Mouse (Mus musculus) heart, embryonic 13.5 days (tissue): ENCODE results near the gene Camk1. TPM values are rescaled to one million over a fixed set of nuclear protein-coding genes. Genes with fewer than 3 reads are reported as not detected.

Experiments
- ATAC-seq: fragments of 200-750 bp; cut with Nextera tagmentation; 2 replicates; pipeline ENCODE4 v1.8.0; 2017; ENCODE audit warnings: moderate TSS enrichment; ENCODE audit not compliant: insufficient number of reproducible peaks, low FRiP score, low TSS enrichment; ENCODE audit errors: extremely low read depth
- H3K27ac ChIP-seq: fragments of 300-500 bp; sonication (generic); replicated peaks from 2 replicates; pipeline ENCODE4 v1.5.1; 2015; ENCODE audit warnings: moderate library complexity, mild to moderate bottlenecking, inconsistent platforms
- H3K27me3 ChIP-seq: fragments of 300-500 bp; sonication (generic); replicated peaks from 2 replicates; pipeline ENCODE4 v1.6.1; 2015; ENCODE audit warnings: mild to moderate bottlenecking, inconsistent platforms
- H3K36me3 ChIP-seq: fragments of 300-500 bp; sonication (generic); 2 replicates; pipeline ENCODE4 v1.6.1; 2015; ENCODE audit warnings: mild to moderate bottlenecking, inconsistent platforms
- H3K4me1 ChIP-seq: fragments of 300-500 bp; sonication (generic); 2 replicates; pipeline ENCODE4 v1.6.1; 2015; ENCODE audit warnings: inconsistent platforms
- H3K4me2 ChIP-seq: fragments of 300-500 bp; sonication (generic); 2 replicates; pipeline ENCODE4 v1.6.1; 2015; ENCODE audit warnings: inconsistent platforms, mild to moderate bottlenecking, moderate library complexity
- H3K4me3 ChIP-seq: fragments of 300-500 bp; sonication (generic); 2 replicates; pipeline ENCODE4 v1.5.1; 2015; ENCODE audit warnings: moderate library complexity, mild to moderate bottlenecking, inconsistent platforms
- H3K9ac ChIP-seq: fragments of 300-500 bp; sonication (generic); 2 replicates; pipeline ENCODE4 v1.6.1; 2015; ENCODE audit warnings: inconsistent platforms, mild to moderate bottlenecking, moderate library complexity
- H3K9me3 ChIP-seq: fragments of 300-500 bp; sonication (generic); 2 replicates; pipeline ENCODE4 v1.6.1; 2016; ENCODE audit warnings: inconsistent platforms
- WGBS: fragments of 180-500 bp; shearing (Covaris S2); methylation state at CpG from one replicate; pipeline ENCODE4 v1.1.7; 2015; ENCODE audit warnings: mixed read lengths; 5-methylcytosine and 5-hydroxymethylcytosine counted together
- polyA plus RNA-seq: library from polyadenylated mRNA; unstranded; fragments of >200 nt; fragmentation: Nextera tagmentation; extraction: Ambion mirVana; gene quantifications from 2 replicates; pipeline ENCODE4 v1.2.1, GENCODE M21; 2015

The Camk1 gene
- polyA plus RNA-seq, 1 experiment from 2014 or later = 109 TPM

DNA sequence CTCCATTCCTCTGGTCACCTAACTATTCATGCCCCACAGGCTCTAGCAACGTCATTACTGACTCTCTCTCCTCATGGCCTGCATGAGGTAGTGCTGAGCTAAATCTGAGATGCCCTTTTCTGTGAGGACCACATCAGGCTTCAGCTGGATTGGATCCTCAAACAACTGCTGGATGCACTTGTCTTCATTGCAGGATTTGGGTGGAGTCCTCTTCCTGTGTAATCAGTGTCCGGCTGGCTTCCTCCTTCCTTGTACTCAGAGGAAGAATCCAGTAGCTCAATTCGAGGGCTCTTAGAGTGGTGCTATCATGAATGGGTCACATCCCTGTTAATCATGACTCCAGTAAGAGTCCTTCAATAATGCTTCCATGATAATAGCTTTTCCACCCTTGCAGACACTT is 9.9 kb upstream of the Camk1 start:
- ATAC-seq = no peak
- H3K27ac ChIP-seq = no peak overlapping the region
- no peak overlapping the region for H3K4me2 ChIP-seq
- 0 out of 2 replicates have a peak, but pooled peaks cover 2% of the 10 kb centered on the region for H3K4me1 ChIP-seq
- no peaks in the 10 kb centered on the region for H3K36me3 ChIP-seq
- H3K4me3 ChIP-seq = no peak overlapping the region
- no peaks in the 10 kb centered on the region; the same call in 1 of the 2 replicates for H3K27me3 ChIP-seq
- 43% methylated on average over 3 of the region's 3 CpGs for WGBS
- H3K9ac ChIP-seq = no peak overlapping the region
- H3K9me3 ChIP-seq = no peaks in the 10 kb centered on the region

DNA sequence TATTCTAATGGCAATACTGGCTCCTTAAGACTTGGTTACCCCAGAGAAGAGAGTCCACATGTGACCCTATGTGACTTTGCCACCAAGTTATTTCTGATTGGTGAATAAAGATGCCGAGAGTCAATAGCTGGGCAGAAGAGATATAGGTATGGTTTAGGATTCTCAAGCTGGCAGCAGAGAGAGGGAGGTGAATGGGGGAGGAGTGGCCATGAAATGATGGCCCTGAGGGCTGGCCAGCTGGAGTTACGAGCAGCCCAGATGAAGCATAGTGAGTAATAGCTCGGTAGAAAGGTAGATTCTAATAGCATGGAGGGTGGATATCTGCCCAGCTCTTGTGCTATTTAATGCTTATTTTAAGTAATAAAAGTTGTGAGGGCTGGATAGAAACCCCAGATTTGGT is 9.0 kb upstream of the Camk1 start:
- Histone ChIP-seq H3K9me3 (no peaks in the 10 kb centered on the region), H3K27me3 (no peaks in the 10 kb centered on the region; the same call in 1 of the 2 replicates), H3K36me3 (no peaks in the 10 kb centered on the region), H3K9ac (no peak overlapping the region), H3K27ac (no peak overlapping the region), H3K4me1 (0 out of 2 replicates have a peak, but pooled peaks cover 2% of the 10 kb centered on the region), H3K4me2 (no peak overlapping the region), H3K4me3 (no peak overlapping the region)
- WGBS = 63% methylated on average over 3 of the region's 3 CpGs
- no peak for ATAC-seq

DNA sequence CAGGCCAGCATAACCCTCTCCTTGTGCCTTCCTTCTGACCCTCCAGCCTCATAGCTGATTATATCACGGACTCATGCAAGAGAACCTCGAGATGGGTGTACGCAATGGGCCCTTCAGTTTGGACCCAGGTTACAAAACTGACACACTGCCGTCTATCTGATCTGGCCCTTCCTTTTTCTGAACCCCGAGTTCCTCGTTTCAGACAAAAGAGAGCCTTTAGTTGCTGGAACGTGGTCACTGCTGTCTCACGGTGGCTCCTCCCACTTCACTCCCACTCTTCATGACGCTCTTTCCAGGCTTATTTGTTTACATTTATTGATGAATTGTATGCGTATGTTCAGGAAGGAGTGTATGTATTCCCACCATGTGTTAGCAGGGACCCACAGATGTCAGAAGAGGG is 7.9 kb upstream of the Camk1 start:
- Histone ChIP-seq H3K4me1 (0 out of 2 replicates have a peak, but pooled peaks cover 2% of the 10 kb centered on the region), H3K9ac (no peak overlapping the region), H3K36me3 (no peaks in the 10 kb centered on the region), H3K27me3 (no peaks in the 10 kb centered on the region), H3K27ac (no peak overlapping the region), H3K9me3 (no peaks in the 10 kb centered on the region), H3K4me3 (no peak overlapping the region), H3K4me2 (no peak overlapping the region)
- ATAC-seq = no peak
- WGBS = 58% methylated on average over 10 of the region's 10 CpGs

DNA sequence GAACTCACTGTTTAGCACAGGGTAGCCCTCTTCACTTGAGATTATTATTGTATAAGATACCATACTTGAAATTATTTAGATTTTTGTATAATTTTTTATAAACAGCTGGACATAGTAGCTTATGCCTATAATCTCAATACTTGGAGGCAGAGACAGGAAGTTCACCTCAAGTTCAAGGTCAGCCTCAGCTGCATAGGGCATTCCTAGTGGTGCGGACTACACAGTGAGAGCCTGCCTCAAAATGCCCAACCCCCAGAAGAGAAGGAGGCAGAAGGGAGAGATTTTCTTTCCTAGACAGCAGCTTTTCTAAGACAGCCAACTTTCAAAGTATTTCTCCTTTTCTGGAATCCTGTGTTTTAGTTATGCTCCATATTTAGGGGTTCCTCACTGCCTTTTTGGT is 7.4 kb upstream of the Camk1 start:
- Histone ChIP-seq H3K4me3 (no peak overlapping the region), H3K9me3 (no peaks in the 10 kb centered on the region), H3K36me3 (no peaks in the 10 kb centered on the region), H3K9ac (no peak overlapping the region), H3K27me3 (no peaks in the 10 kb centered on the region), H3K27ac (no peak overlapping the region), H3K4me2 (no peak overlapping the region), H3K4me1 (0 out of 2 replicates have a peak, but pooled peaks cover 2% of the 10 kb centered on the region)
- WGBS = 65% methylated on average over 1 of the region's 1 CpGs
- ATAC-seq = no peak

DNA sequence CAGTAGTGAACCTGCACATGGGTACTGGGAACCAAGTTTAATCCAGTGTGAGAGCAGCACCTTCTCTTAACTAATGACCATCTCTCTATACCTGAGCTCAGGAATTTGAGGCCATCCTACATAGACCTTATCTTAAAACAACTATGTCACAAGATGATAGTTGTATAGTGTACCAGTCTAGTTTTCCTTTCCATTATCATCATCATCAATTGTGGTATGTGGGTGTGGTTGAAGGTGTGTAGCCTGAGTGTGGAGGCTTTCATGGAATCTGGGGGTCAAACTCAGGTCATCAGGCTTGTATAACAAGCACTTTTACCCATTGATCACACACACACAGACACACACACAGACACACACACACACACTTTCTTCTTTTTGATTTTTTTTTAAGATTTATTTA is 6.8 kb upstream of the Camk1 start:
- no peak overlapping the region for H3K4me2 ChIP-seq

DNA sequence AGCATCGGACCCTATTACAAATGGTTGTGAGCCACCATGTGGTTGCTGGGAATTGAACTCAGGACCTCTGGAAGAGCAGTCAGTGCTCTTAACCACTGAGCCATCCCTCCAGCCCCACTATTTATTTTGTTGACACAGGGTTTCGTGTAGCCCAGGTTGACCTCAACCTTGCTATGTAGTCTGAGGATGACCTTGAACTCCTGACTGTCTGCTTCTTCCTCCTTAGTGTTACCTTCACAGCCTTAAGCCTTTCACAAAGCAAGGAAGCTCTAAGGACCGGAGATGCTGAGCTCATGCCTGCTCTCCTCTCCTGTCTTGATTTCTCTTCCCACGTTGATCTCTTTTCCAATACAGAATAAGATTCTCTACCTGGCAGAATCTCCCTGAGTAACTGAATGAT is 3.1 kb upstream of the Camk1 start:
- Histone ChIP-seq H3K9ac (no peak overlapping the region), H3K4me2 (no peak overlapping the region)

More for the DNA sequence above, 6.8 kb upstream of the Camk1 start:
- H3K27me3 ChIP-seq = no peaks in the 10 kb centered on the region
- no peaks in the 10 kb centered on the region for H3K9me3 ChIP-seq
- no peaks in the 10 kb centered on the region for H3K36me3 ChIP-seq
- H3K9ac ChIP-seq = no peak overlapping the region
- 0 out of 2 replicates have a peak, but pooled peaks cover 2% of the 10 kb centered on the region for H3K4me1 ChIP-seq
- H3K27ac ChIP-seq = no peak overlapping the region
- no peak for ATAC-seq
- H3K4me3 ChIP-seq = no peak overlapping the region

DNA sequence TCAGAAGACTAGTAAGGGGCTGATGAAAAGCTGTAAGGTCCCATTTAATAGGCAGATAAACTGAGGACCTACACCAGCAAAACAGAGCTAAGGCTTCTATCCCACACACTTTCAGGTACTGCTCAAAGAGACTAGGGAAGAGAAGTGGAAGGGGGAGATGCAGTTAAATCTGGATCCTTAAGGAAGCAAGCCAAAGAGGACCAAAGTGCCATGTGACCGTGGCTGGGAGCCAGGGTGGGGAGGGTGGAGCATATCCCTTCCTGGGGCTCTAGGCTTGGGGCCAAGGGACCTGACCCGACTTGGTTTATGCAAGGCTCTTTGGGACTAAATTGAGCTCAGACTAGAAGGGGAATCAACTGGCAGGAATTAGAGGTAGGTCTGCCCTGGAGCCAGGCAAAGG is 537 bp upstream of the Camk1 start:
- Histone ChIP-seq H3K27ac (peak overlapping the region; percentile 70), H3K4me3 (peak overlapping the region; percentile 71; the same call in 1 of the 2 replicates), H3K9me3 (no peaks in the 10 kb centered on the region), H3K4me1 (peaks cover 41% of the 10 kb centered on the region), H3K9ac (peak overlapping the region; percentile 92), H3K4me2 (peak overlapping the region; percentile 82), H3K27me3 (no peaks in the 10 kb centered on the region), H3K36me3 (peaks cover 20% of the 10 kb centered on the region)
- no peak for ATAC-seq
- WGBS = 40% methylated on average over 2 of the region's 2 CpGs

More for the DNA sequence above, 3.1 kb upstream of the Camk1 start:
- Histone ChIP-seq H3K4me3 (no peak overlapping the region), H3K36me3 (no peaks in the 10 kb centered on the region), H3K9me3 (no peaks in the 10 kb centered on the region), H3K27me3 (no peaks in the 10 kb centered on the region), H3K4me1 (peaks cover 27% of the 10 kb centered on the region), H3K27ac (no peak overlapping the region)
- ATAC-seq = no peak
- WGBS = 72% methylated on average over 4 of the region's 4 CpGs

DNA sequence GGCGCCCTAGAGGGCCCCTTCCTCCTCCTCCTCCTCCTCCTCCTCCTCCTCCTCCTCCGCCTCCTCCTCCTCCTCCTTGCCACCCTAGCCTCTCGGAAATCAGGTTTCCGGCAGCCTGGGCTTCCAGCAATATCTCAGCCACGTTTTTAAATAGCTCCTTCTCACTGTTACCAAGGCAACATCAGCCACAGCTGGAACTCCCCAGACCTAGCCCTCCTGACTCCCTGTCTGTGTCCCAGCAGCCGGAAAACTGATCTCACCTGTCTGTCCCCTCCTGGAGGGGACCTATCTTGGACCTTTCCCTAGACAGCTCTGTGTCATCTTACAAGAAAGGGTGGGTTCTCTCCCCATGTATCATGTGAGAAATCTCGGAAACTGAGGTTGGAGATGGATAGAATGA is 1.5 kb downstream of the Camk1 start:
- Histone ChIP-seq H3K4me1 (peaks cover 47% of the 10 kb centered on the region), H3K4me3 (peak overlapping the region; percentile 71), H3K27me3 (no peaks in the 10 kb centered on the region), H3K36me3 (peaks cover 40% of the 10 kb centered on the region), H3K9me3 (no peaks in the 10 kb centered on the region), H3K9ac (peak overlapping the region; percentile 92), H3K4me2 (peak overlapping the region; percentile 82), H3K27ac (peak overlapping the region; percentile 70)
- no peak for ATAC-seq
- WGBS = 18% methylated on average over 4 of the region's 7 CpGs

DNA sequence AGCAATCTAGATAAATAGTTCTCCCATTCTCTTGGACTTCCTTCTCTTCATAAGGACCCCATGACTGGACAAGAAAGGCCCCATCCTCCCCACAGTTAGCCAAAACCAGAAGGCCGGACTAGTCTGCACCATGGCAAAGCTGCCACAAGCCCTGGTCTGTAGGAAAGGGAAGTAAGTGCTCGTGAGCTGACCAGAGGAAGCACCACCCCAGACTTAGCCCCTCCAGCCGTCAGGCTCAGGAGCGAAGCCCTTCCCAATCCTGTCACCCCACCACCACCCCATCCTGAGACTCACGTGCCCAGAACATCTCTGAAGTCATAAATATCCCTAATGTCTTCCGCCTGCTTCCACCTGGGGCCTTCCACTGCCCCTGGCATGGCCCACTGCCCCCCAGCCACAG is 2.2 kb downstream of the Camk1 start:
- Histone ChIP-seq H3K9ac (peak overlapping the region; percentile 92), H3K4me2 (peak overlapping the region; percentile 82), H3K36me3 (peaks cover 45% of the 10 kb centered on the region), H3K27me3 (no peaks in the 10 kb centered on the region), H3K4me3 (peak overlapping the region; percentile 21; the same call in 1 of the 2 replicates), H3K4me1 (peaks cover 52% of the 10 kb centered on the region), H3K9me3 (no peaks in the 10 kb centered on the region), H3K27ac (peak overlapping the region; percentile 54)
- no peak for ATAC-seq
- 72% methylated on average over 6 of the region's 6 CpGs for WGBS

DNA sequence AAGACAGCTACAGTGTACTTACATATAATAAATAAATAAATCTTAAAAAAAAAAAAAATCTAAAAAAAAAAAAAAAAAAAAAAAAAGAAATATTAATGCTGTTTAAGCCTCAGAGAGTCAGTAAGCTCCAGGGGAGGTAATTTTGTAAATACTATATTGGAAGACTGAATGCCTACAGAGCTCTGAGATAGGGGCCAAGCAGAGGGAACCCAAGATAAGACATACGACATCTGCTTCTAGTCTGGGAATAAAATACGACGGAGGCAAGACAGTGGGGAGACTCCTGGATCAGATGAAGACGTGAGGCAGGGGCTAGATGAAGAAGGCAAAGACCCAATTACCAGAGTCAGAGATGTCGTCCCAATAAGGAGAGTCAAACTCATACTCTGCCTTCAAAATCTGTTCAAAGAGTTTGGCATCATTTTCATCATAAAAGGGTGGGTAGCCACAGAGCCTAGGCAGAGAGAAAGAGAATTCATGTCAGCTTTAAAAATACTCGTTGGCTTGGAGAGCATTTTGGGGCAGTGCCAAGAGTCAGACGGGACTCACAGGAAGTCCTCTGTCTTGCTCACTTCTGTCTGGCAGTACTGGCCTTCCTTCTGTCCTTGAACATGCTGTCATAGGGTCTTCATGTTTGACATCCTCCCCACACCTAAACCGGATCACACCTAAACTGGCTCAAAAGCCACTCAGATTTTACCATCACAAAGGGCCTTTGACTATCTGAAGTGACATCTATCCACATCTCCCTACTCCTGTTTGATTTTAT is 6.7 kb downstream of the Camk1 start:
- no peaks in the 10 kb centered on the region for H3K9me3 ChIP-seq
- H3K27ac ChIP-seq = peak overlapping the region; percentile 56
- ATAC-seq = no peak
- H3K27me3 ChIP-seq = no peaks in the 10 kb centered on the region
- H3K4me1 ChIP-seq = peaks cover 43% of the 10 kb centered on the region
- peak overlapping the region; percentile 40; the same call in 1 of the 2 replicates for H3K9ac ChIP-seq
- no peak overlapping the region for H3K4me2 ChIP-seq
- WGBS = 46% methylated on average over 8 of the region's 8 CpGs
- H3K36me3 ChIP-seq = peaks cover 83% of the 10 kb centered on the region
- H3K4me3 ChIP-seq = no peak overlapping the region

DNA sequence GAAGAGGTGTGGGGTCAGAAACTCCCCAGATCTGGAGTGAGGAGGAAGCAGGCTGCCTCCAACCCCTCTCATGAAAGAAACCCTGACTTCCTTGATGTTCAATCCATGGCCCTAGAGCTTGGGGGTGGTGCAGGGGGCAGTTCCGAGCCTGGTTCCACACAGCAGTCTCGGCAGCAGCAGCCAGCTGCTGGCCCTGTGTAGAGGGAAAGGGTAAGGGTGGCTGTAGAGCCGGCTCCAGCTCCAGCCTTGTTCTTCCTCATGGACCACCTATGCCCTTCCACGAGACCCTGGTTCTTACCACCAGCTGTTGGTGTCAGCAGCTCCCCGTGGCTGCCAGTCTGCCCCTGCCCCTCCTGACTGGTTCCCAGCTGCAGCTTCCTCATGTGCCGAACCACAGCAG is 9.6 kb downstream of the Camk1 start:
- Histone ChIP-seq H3K36me3 (peaks cover 81% of the 10 kb centered on the region), H3K4me3 (no peak overlapping the region), H3K9ac (no peak overlapping the region), H3K9me3 (no peaks in the 10 kb centered on the region), H3K27me3 (no peaks in the 10 kb centered on the region), H3K4me2 (no peak overlapping the region), H3K27ac (peak overlapping the region; percentile 22; the same call in 1 of the 2 replicates), H3K4me1 (peaks cover 32% of the 10 kb centered on the region)
- WGBS = 71% methylated on average over 6 of the region's 6 CpGs
- no peak for ATAC-seq
